Mouse (Mus musculus) right cerebral cortex, postnatal 25 days (tissue): ENCODE data around the gene Aatk.

ENCODE experiments used
- DNase-seq: peaks from one replicate; pipeline ENCODE4 v3.0.0; 2022

Gene Aatk

GRCm38 (mm10) chr11:120021367-120021766 lies 25.6 kb downstream of the Aatk start:
- DNase-seq, result no peak

GRCm38 (mm10) chr11:120019542-120020440 lies 27.2 kb downstream of the Aatk start:
- no peak for DNase-seq

- no peak for DNase-seq
Observed at GRCm38 (mm10) chr11:120017011-120017410, 30.0 kb downstream of the Aatk start.

GRCm38 (mm10) chr11:120014758-120015157 lies 32.2 kb downstream of the Aatk start:
- no peak for DNase-seq

- peak; percentile 78 for DNase-seq
Observed at GRCm38 (mm10) chr11:120013174-120013711, 33.7 kb downstream of the Aatk start.

- no peak for DNase-seq
Observed at GRCm38 (mm10) chr11:120012702-120013101, 34.3 kb downstream of the Aatk start.

- DNase-seq, result no peak
Observed at GRCm38 (mm10) chr11:120011761-120012560, 35.0 kb downstream of the Aatk start.

GRCm38 (mm10) chr11:120011114-120011760 lies 35.7 kb downstream of the Aatk start:
- DNase-seq, result no peak

- no peak for DNase-seq
Observed at GRCm38 (mm10) chr11:120009937-120010336, 37.0 kb downstream of the Aatk start.

GRCm38 (mm10) chr11:120008956-120009355 lies 38.0 kb downstream of the Aatk start:
- no peak for DNase-seq

- no peak for DNase-seq
Observed at GRCm38 (mm10) chr11:120008501-120008900, 38.5 kb downstream of the Aatk start.

GRCm38 (mm10) chr11:120007496-120008080 lies 39.4 kb downstream of the Aatk start:
- no peak for DNase-seq

GRCm38 (mm10) chr11:120005434-120006317 lies 41.3 kb downstream of the Aatk start:
- DNase-seq, result no peak

- DNase-seq, result no peak
Observed at GRCm38 (mm10) chr11:120002634-120003220, 44.2 kb downstream of the Aatk start.

- DNase-seq, result no peak
Observed at GRCm38 (mm10) chr11:120002041-120002440, 44.9 kb downstream of the Aatk start.

- DNase-seq, result no peak
Observed at GRCm38 (mm10) chr11:119997351-119997750, 49.6 kb downstream of the Aatk start.

- peak; percentile 96 for DNase-seq
Observed at GRCm38 (mm10) chr11:119991338-119991678, 55.7 kb downstream of the Aatk start.

- peak; percentile 53 for DNase-seq
Observed at GRCm38 (mm10) chr11:119990658-119991337, 56.2 kb downstream of the Aatk start.

GRCm38 (mm10) chr11:119989115-119989564 lies 57.8 kb downstream of the Aatk start:
- DNase-seq, result peak; percentile 42

- DNase-seq, result no peak
Observed at GRCm38 (mm10) chr11:119988391-119988790, 58.6 kb downstream of the Aatk start.

- no peak for DNase-seq
Observed at GRCm38 (mm10) chr11:119987876-119988275, 59.1 kb downstream of the Aatk start.
